Mouse (Mus musculus) midbrain, embryonic 16.5 days (tissue): ENCODE measurements around the gene Ceacam19. TPM values are rescaled to one million over a fixed set of nuclear protein-coding genes. Genes with fewer than 3 reads are reported as not detected.
A peak's percentile ranks its signal among the peaks of the same experiment; 100 is the strongest.

Source experiments
- ATAC-seq: fragments of 200-750 bp; cut with Nextera tagmentation; 2 replicates; pipeline ENCODE4 v1.8.0; 2017; ENCODE audit warnings: moderate TSS enrichment
- H3K27ac ChIP-seq: fragments of 300-500 bp; sonication (generic); 2 replicates; pipeline ENCODE4 v1.5.1; 2014; ENCODE audit warnings: mild to moderate bottlenecking, low read length, mixed read lengths
- H3K27me3 ChIP-seq: fragments of 300-500 bp; sonication (generic); 2 replicates; pipeline ENCODE4 v1.6.1; 2014; ENCODE audit warnings: low read depth, low read length, mixed read lengths; ENCODE audit not compliant: control insufficient read depth, insufficient read depth
- H3K36me3 ChIP-seq: fragments of 300-500 bp; sonication (generic); 2 replicates; pipeline ENCODE4 v1.6.1; 2014; ENCODE audit warnings: mild to moderate bottlenecking, low read length, moderate library complexity, mixed read lengths; ENCODE audit not compliant: control insufficient read depth, insufficient read depth
- H3K4me1 ChIP-seq: fragments of 300-500 bp; sonication (generic); 2 replicates; pipeline ENCODE4 v1.6.1; 2014; ENCODE audit warnings: mild to moderate bottlenecking, low read length, mixed read lengths; ENCODE audit not compliant: control insufficient read depth, insufficient read depth
- H3K4me2 ChIP-seq: fragments of 300-500 bp; sonication (generic); 2 replicates; pipeline ENCODE4 v1.6.1; 2014; ENCODE audit warnings: mild to moderate bottlenecking, low read length, mixed read lengths
- H3K4me3 ChIP-seq: fragments of 300-500 bp; sonication (generic); 2 replicates; pipeline ENCODE4 v1.5.1; 2014; ENCODE audit warnings: low read depth, mild to moderate bottlenecking, low read length, moderate library complexity, mixed read lengths
- H3K9ac ChIP-seq: fragments of 300-500 bp; sonication (generic); 2 replicates; pipeline ENCODE4 v1.6.1; 2014; ENCODE audit warnings: low read depth, low read length, mixed read lengths
- H3K9me3 ChIP-seq: fragments of 300-500 bp; sonication (generic); replicated peaks from 2 replicates; pipeline ENCODE4 v1.6.1; 2014; ENCODE audit warnings: mild to moderate bottlenecking, low read length, mixed read lengths; ENCODE audit not compliant: control insufficient read depth, poor library complexity, severe bottlenecking
- WGBS: fragments of 180-500 bp; shearing (Covaris S2); extraction: QIAGEN DNeasy Blood & Tissue Kit; methylation state at CpG from one replicate; pipeline ENCODE4 v1.1.7; 2014; 5-methylcytosine and 5-hydroxymethylcytosine counted together
- polyA plus RNA-seq: library from polyadenylated mRNA; unstranded; fragments of >200 nt; fragmentation: Nextera tagmentation; extraction: Ambion mirVana; gene quantifications from 2 replicates; pipeline ENCODE4 v1.2.1, GENCODE M21; 2015

Gene Ceacam19
- polyA plus RNA-seq, 1 experiment from 2014 or later: not detected

- H3K36me3 ChIP-seq: no peaks in the 10 kb centered on the region
- H3K9ac ChIP-seq: no peak overlapping the region
- H3K4me2 ChIP-seq: no peak overlapping the region
- no peaks in the 10 kb centered on the region for H3K9me3 ChIP-seq
- H3K27ac ChIP-seq: no peak overlapping the region
- H3K4me3 ChIP-seq: no peak overlapping the region
- no peaks in the 10 kb centered on the region for H3K27me3 ChIP-seq
- ATAC-seq: no peak
- H3K4me1 ChIP-seq: 0 out of 2 replicates have a peak, but pooled peaks cover 2% of the 10 kb centered on the region
- 74% methylated on average over 3 of the region's 3 CpGs for WGBS
Measured at GRCm38 (mm10) chr7:19834055-19834454, 53.7 kb downstream of the Ceacam19 start.

- WGBS: 50% methylated on average over 9 of the region's 9 CpGs
- Histone ChIP-seq H3K27me3 (no peaks in the 10 kb centered on the region; the same call in 1 of the 2 replicates), H3K4me3 (no peak overlapping the region), H3K36me3 (no peaks in the 10 kb centered on the region), H3K4me2 (no peak overlapping the region), H3K27ac (no peak overlapping the region), H3K9ac (no peak overlapping the region), H3K4me1 (0 out of 2 replicates have a peak, but pooled peaks cover 2% of the 10 kb centered on the region), H3K9me3 (no peaks in the 10 kb centered on the region)
- 0 out of 2 replicates have a peak, but pooled peaks have one; percentile 28 for ATAC-seq
Measured at GRCm38 (mm10) chr7:19831837-19832236, 55.9 kb downstream of the Ceacam19 start.

- no peak for ATAC-seq
- Histone ChIP-seq H3K9ac (no peak overlapping the region), H3K27ac (no peak overlapping the region), H3K4me1 (0 out of 2 replicates have a peak, but pooled peaks cover 2% of the 10 kb centered on the region), H3K36me3 (no peaks in the 10 kb centered on the region), H3K4me3 (no peak overlapping the region), H3K9me3 (no peaks in the 10 kb centered on the region), H3K27me3 (no peaks in the 10 kb centered on the region; the same call in 1 of the 2 replicates), H3K4me2 (no peak overlapping the region)
- 38% methylated on average over 13 of the region's 13 CpGs for WGBS
Measured at GRCm38 (mm10) chr7:19830682-19831156, 57.0 kb downstream of the Ceacam19 start.

- no peak for ATAC-seq
- 82% methylated on average over 3 of the region's 3 CpGs for WGBS
Measured at GRCm38 (mm10) chr7:19829694-19830093, 58.1 kb downstream of the Ceacam19 start.

GRCm38 (mm10) chr7:19826756-19827155 is 61.0 kb downstream of the Ceacam19 start:
- no peak for ATAC-seq
- peaks cover 23% of the 10 kb centered on the region for H3K27me3 ChIP-seq
- WGBS: 41% methylated on average over 6 of the region's 6 CpGs
- no peaks in the 10 kb centered on the region for H3K36me3 ChIP-seq
- no peak overlapping the region for H3K4me3 ChIP-seq
- no peak overlapping the region for H3K9ac ChIP-seq
- no peaks in the 10 kb centered on the region for H3K9me3 ChIP-seq
- no peak overlapping the region for H3K4me2 ChIP-seq
- H3K4me1 ChIP-seq: peaks cover 8% of the 10 kb centered on the region
- no peak overlapping the region for H3K27ac ChIP-seq

More at GRCm38 (mm10) chr7:19829694-19830093, 58.1 kb downstream of the Ceacam19 start:
- Histone ChIP-seq H3K4me2 (no peak overlapping the region), H3K27me3 (peaks cover 3% of the 10 kb centered on the region), H3K27ac (no peak overlapping the region), H3K4me3 (no peak overlapping the region), H3K36me3 (no peaks in the 10 kb centered on the region), H3K9me3 (no peaks in the 10 kb centered on the region), H3K9ac (no peak overlapping the region), H3K4me1 (0 out of 2 replicates have a peak, but pooled peaks cover 2% of the 10 kb centered on the region)

Other genes with a start within 250 kb of the Ceacam19 start
- gene Clptm1, start 222.9 kb downstream of the Ceacam19 start, polyA plus RNA-seq: 120 and 122 TPM in 2 replicates
- gene Apoc2, start 210.0 kb downstream of the Ceacam19 start, polyA plus RNA-seq: not detected in 2 replicates
- not detected in 2 replicates for gene Gm44805, start 206.5 kb downstream of the Ceacam19 start, polyA plus RNA-seq
- not detected in 2 replicates for gene Apoc4, start 206.5 kb downstream of the Ceacam19 start, polyA plus RNA-seq
- gene Apoc1, start 195.3 kb downstream of the Ceacam19 start, polyA plus RNA-seq: 0.96 and 1.0 TPM in 2 replicates
- gene Apoe, start 188.8 kb downstream of the Ceacam19 start, polyA plus RNA-seq: 350 and 686 TPM in 2 replicates
- gene Tomm40, start 172.5 kb downstream of the Ceacam19 start, polyA plus RNA-seq: 113 and 118 TPM in 2 replicates
- 55.3 and 56.7 TPM in 2 replicates for gene Nectin2, start 137.5 kb downstream of the Ceacam19 start, polyA plus RNA-seq
- gene Bcam, start 116.9 kb downstream of the Ceacam19 start, polyA plus RNA-seq: 10.5 and 14.0 TPM in 2 replicates
- gene Cblc, start 91.2 kb downstream of the Ceacam19 start, polyA plus RNA-seq: 0.44 and 0.49 TPM in 2 replicates
- 0.65 and 1.0 TPM in 2 replicates for gene Bcl3, start 65.2 kb downstream of the Ceacam19 start, polyA plus RNA-seq
- 21.3 and 23.9 TPM in 2 replicates for gene Gm19345, start 36.0 kb downstream of the Ceacam19 start, polyA plus RNA-seq
- gene Ceacam16, start 26.7 kb downstream of the Ceacam19 start, polyA plus RNA-seq: 1.6 and 1.8 TPM in 2 replicates
- gene Pvr, start 33.2 kb upstream of the Ceacam19 start, polyA plus RNA-seq: 9.3 and 11.5 TPM in 2 replicates
- not detected in 2 replicates for gene Igsf23, start 62.8 kb upstream of the Ceacam19 start, polyA plus RNA-seq
- not detected in 2 replicates for gene Ceacam20, start 77.4 kb upstream of the Ceacam19 start, polyA plus RNA-seq
- not detected in 2 replicates for gene Nlrp9b, start 103.5 kb upstream of the Ceacam19 start, polyA plus RNA-seq
- gene Vmn1r91, start 211.7 kb upstream of the Ceacam19 start, polyA plus RNA-seq: not detected in 2 replicates
- gene Gm16442, start 234.6 kb upstream of the Ceacam19 start, polyA plus RNA-seq: not detected in 2 replicates